Mouse (Mus musculus) kidney, postnatal 0 days (tissue): ENCODE data around the gene Cyp26c1. TPM values are rescaled to one million over a fixed set of nuclear protein-coding genes. Genes with fewer than 3 reads are reported as not detected.

Experiments
- ATAC-seq: fragments of 200-750 bp; cut with Nextera tagmentation; replicated peaks from 2 replicates; pipeline ENCODE4 v1.8.0; 2017; ENCODE audit warnings: low read depth, moderate number of reproducible peaks, moderate TSS enrichment, moderate library complexity; ENCODE audit not compliant: low FRiP score
- DNase-seq: peaks from one replicate; pipeline ENCODE4 v3.0.0-alpha.2; 2016; ENCODE audit warnings: low spot score
- H3K27ac ChIP-seq: fragments of 300-500 bp; sonication (generic); 2 replicates; pipeline ENCODE4 v1.5.1; 2014; ENCODE audit warnings: mild to moderate bottlenecking
- H3K27me3 ChIP-seq: fragments of 300-500 bp; sonication (generic); 2 replicates; pipeline ENCODE4 v1.6.1; 2014; ENCODE audit warnings: low read length, mixed read lengths; ENCODE audit not compliant: insufficient read depth
- H3K36me3 ChIP-seq: fragments of 300-500 bp; sonication (generic); 2 replicates; pipeline ENCODE4 v1.6.1; 2014; ENCODE audit warnings: low read length, mixed read lengths; ENCODE audit not compliant: insufficient read depth
- H3K4me1 ChIP-seq: fragments of 300-500 bp; sonication (generic); replicated peaks from 2 replicates; pipeline ENCODE4 v1.6.1; 2014; ENCODE audit warnings: antibody characterized with exemption, low read length, mixed read lengths; ENCODE audit not compliant: insufficient read depth
- H3K4me2 ChIP-seq: fragments of 300-500 bp; sonication (generic); 2 replicates; pipeline ENCODE4 v1.6.1; 2014; ENCODE audit warnings: mild to moderate bottlenecking, low read length, moderate library complexity, mixed read lengths
- H3K4me3 ChIP-seq: fragments of 300-500 bp; sonication (generic); replicated peaks from 2 replicates; pipeline ENCODE4 v1.5.1; 2014; ENCODE audit warnings: low read depth, low read length
- H3K9ac ChIP-seq: fragments of 300-500 bp; sonication (generic); 2 replicates; pipeline ENCODE4 v1.6.1; 2014; ENCODE audit warnings: low read depth, low read length
- H3K9me3 ChIP-seq: fragments of 300-500 bp; sonication (generic); replicated peaks from 2 replicates; pipeline ENCODE4 v1.6.1; 2016; ENCODE audit warnings: low read length, inconsistent platforms, mixed read lengths
- CTCF ChIP-seq: IDR thresholded peaks from 2 replicates; pipeline ENCODE4 v1.5.1; 2016; ENCODE audit warnings: antibody characterized with exemption, low read depth, mild to moderate bottlenecking, moderate library complexity
- WGBS: fragments of 180-500 bp; shearing (Covaris S2); extraction: QIAGEN DNeasy Blood & Tissue Kit; methylation state at CpG from one replicate; pipeline ENCODE4 v1.1.7; 2014; 5-methylcytosine and 5-hydroxymethylcytosine counted together
- polyA plus RNA-seq: library from polyadenylated mRNA; unstranded; fragments of >200 nt; fragmentation: Nextera tagmentation; extraction: Ambion mirVana; gene quantifications from 2 replicates; pipeline ENCODE4 v1.2.1, GENCODE M21; 2015

Cyp26c1 gene
- polyA plus RNA-seq, 1 experiment from 2014 or later: not detected

GRCm38 (mm10) chr19:37705722-37706121 is 20.3 kb downstream of the Cyp26c1 start:
- ATAC-seq (no peak), DNase-seq (no peak)
- WGBS: 78% methylated on average over 5 of the region's 5 CpGs
- H3K4me1 ChIP-seq: no peaks in the 10 kb centered on the region
- TF ChIP-seq CTCF: no peak
- H3K4me3 ChIP-seq: no peak overlapping the region
- H3K36me3 ChIP-seq: no peaks in the 10 kb centered on the region
- no peaks in the 10 kb centered on the region for H3K9me3 ChIP-seq
- H3K9ac ChIP-seq: no peak overlapping the region
- peaks cover 18% of the 10 kb centered on the region for H3K27me3 ChIP-seq
- no peak overlapping the region for H3K4me2 ChIP-seq
- H3K27ac ChIP-seq: no peak overlapping the region

GRCm38 (mm10) chr19:37714681-37715080 is 29.3 kb downstream of the Cyp26c1 start:
- Histone ChIP-seq H3K4me2 (no peak overlapping the region), H3K27ac (no peak overlapping the region), H3K4me1 (no peaks in the 10 kb centered on the region), H3K36me3 (no peaks in the 10 kb centered on the region), H3K27me3 (no peaks in the 10 kb centered on the region), H3K4me3 (no peak overlapping the region), H3K9me3 (no peaks in the 10 kb centered on the region), H3K9ac (no peak overlapping the region)
- ATAC-seq (no peak), DNase-seq (no peak)
- WGBS: 71% methylated on average over 10 of the region's 10 CpGs
- no peak for TF ChIP-seq CTCF

- H3K27ac ChIP-seq: no peak overlapping the region
- no peaks in the 10 kb centered on the region for H3K4me1 ChIP-seq
- no peak for ATAC-seq
- no peak overlapping the region for H3K4me3 ChIP-seq
- H3K4me2 ChIP-seq: no peak overlapping the region
- TF ChIP-seq CTCF: no peak
- no peaks in the 10 kb centered on the region for H3K27me3 ChIP-seq
- 63% methylated on average over 1 of the region's 1 CpGs for WGBS
- DNase-seq: no peak
- no peaks in the 10 kb centered on the region for H3K36me3 ChIP-seq
- no peak overlapping the region for H3K9ac ChIP-seq
- H3K9me3 ChIP-seq: no peaks in the 10 kb centered on the region
Observed at GRCm38 (mm10) chr19:37715980-37716379, 30.6 kb downstream of the Cyp26c1 start.

GRCm38 (mm10) chr19:37716524-37717175 is 31.3 kb downstream of the Cyp26c1 start:
- WGBS: 88% methylated on average over 12 of the region's 12 CpGs
- TF ChIP-seq CTCF: no peak
- H3K9me3 ChIP-seq: no peaks in the 10 kb centered on the region
- no peaks in the 10 kb centered on the region for H3K36me3 ChIP-seq
- DNase-seq: no peak
- no peak overlapping the region for H3K4me2 ChIP-seq
- ATAC-seq: no peak
- no peaks in the 10 kb centered on the region for H3K27me3 ChIP-seq
- no peaks in the 10 kb centered on the region for H3K4me1 ChIP-seq
- no peak overlapping the region for H3K9ac ChIP-seq
- H3K27ac ChIP-seq: no peak overlapping the region
- H3K4me3 ChIP-seq: no peak overlapping the region

- no peak overlapping the region for H3K4me3 ChIP-seq
- ATAC-seq (no peak), DNase-seq (no peak)
- H3K9ac ChIP-seq: no peak overlapping the region
- 29% methylated on average over 1 of the region's 1 CpGs for WGBS
- H3K36me3 ChIP-seq: no peaks in the 10 kb centered on the region
- no peaks in the 10 kb centered on the region for H3K4me1 ChIP-seq
- H3K4me2 ChIP-seq: no peak overlapping the region
- TF ChIP-seq CTCF: no peak
- H3K27me3 ChIP-seq: no peaks in the 10 kb centered on the region
- H3K27ac ChIP-seq: no peak overlapping the region
- H3K9me3 ChIP-seq: no peaks in the 10 kb centered on the region
Observed at GRCm38 (mm10) chr19:37719166-37719565, 33.8 kb downstream of the Cyp26c1 start.

GRCm38 (mm10) chr19:37724591-37724990 is 39.2 kb downstream of the Cyp26c1 start:
- Histone ChIP-seq H3K4me3 (no peak overlapping the region), H3K36me3 (no peaks in the 10 kb centered on the region), H3K27ac (no peak overlapping the region), H3K4me1 (no peaks in the 10 kb centered on the region), H3K27me3 (no peaks in the 10 kb centered on the region), H3K9me3 (no peaks in the 10 kb centered on the region), H3K4me2 (no peak overlapping the region), H3K9ac (no peak overlapping the region)
- TF ChIP-seq CTCF: no peak
- WGBS: 96% methylated on average over 5 of the region's 5 CpGs
- ATAC-seq: no peak
- no peak for DNase-seq

- Histone ChIP-seq H3K9me3 (no peaks in the 10 kb centered on the region), H3K4me3 (no peak overlapping the region), H3K4me1 (no peaks in the 10 kb centered on the region), H3K27ac (no peak overlapping the region), H3K9ac (no peak overlapping the region), H3K4me2 (no peak overlapping the region), H3K27me3 (no peaks in the 10 kb centered on the region), H3K36me3 (no peaks in the 10 kb centered on the region)
- ATAC-seq (no peak), DNase-seq (no peak)
- WGBS: 90% methylated on average over 7 of the region's 7 CpGs
- no peak for TF ChIP-seq CTCF
Observed at GRCm38 (mm10) chr19:37726585-37726984, 41.2 kb downstream of the Cyp26c1 start.
